Mouse (Mus musculus) neural tube, embryonic 15.5 days (tissue): ENCODE measurements around the gene 1600014C23Rik. TPM values are rescaled to one million over a fixed set of nuclear protein-coding genes. Genes with fewer than 3 reads are reported as not detected.

Experiments
- ATAC-seq: fragments of 200-750 bp; cut with Nextera tagmentation; 2 replicates; pipeline ENCODE4 v1.8.0; 2017; ENCODE audit warnings: mild to moderate bottlenecking, moderate TSS enrichment, moderate library complexity; ENCODE audit not compliant: low FRiP score
- H3K27ac ChIP-seq: fragments of 300-500 bp; sonication (generic); replicated peaks from 2 replicates; pipeline ENCODE4 v1.5.1; 2015; ENCODE audit warnings: mild to moderate bottlenecking, inconsistent platforms
- H3K27me3 ChIP-seq: fragments of 300-500 bp; sonication (generic); replicated peaks from 2 replicates; pipeline ENCODE4 v1.6.1; 2015; ENCODE audit warnings: inconsistent platforms
- H3K36me3 ChIP-seq: fragments of 300-500 bp; sonication (generic); 2 replicates; pipeline ENCODE4 v1.6.1; 2015; ENCODE audit warnings: inconsistent platforms
- H3K4me1 ChIP-seq: fragments of 300-500 bp; sonication (generic); 2 replicates; pipeline ENCODE4 v1.6.1; 2015; ENCODE audit warnings: inconsistent platforms
- H3K4me2 ChIP-seq: fragments of 300-500 bp; sonication (generic); 2 replicates; pipeline ENCODE4 v1.6.1; 2015; ENCODE audit warnings: inconsistent platforms, mild to moderate bottlenecking, moderate library complexity
- H3K4me3 ChIP-seq: fragments of 300-500 bp; sonication (generic); replicated peaks from 2 replicates; pipeline ENCODE4 v1.5.1; 2015; ENCODE audit warnings: mild to moderate bottlenecking, inconsistent platforms
- H3K9ac ChIP-seq: fragments of 300-500 bp; sonication (generic); replicated peaks from 2 replicates; pipeline ENCODE4 v1.6.1; 2015; ENCODE audit warnings: mild to moderate bottlenecking, inconsistent platforms
- H3K9me3 ChIP-seq: fragments of 300-500 bp; sonication (generic); replicated peaks from 2 replicates; pipeline ENCODE4 v1.6.1; 2016; ENCODE audit warnings: inconsistent platforms
- WGBS: fragments of 180-500 bp; shearing (Covaris S2); methylation state at CpG from one replicate; pipeline ENCODE4 v1.1.7; 2015; ENCODE audit warnings: mixed read lengths; 5-methylcytosine and 5-hydroxymethylcytosine counted together
- polyA plus RNA-seq: library from polyadenylated mRNA; unstranded; fragments of >200 nt; fragmentation: Nextera tagmentation; extraction: Ambion mirVana; gene quantifications from 2 replicates; pipeline ENCODE4 v1.2.1, GENCODE M21; 2015

1600014C23Rik gene
- polyA plus RNA-seq, 1 experiment from 2014 or later: not detected

DNA sequence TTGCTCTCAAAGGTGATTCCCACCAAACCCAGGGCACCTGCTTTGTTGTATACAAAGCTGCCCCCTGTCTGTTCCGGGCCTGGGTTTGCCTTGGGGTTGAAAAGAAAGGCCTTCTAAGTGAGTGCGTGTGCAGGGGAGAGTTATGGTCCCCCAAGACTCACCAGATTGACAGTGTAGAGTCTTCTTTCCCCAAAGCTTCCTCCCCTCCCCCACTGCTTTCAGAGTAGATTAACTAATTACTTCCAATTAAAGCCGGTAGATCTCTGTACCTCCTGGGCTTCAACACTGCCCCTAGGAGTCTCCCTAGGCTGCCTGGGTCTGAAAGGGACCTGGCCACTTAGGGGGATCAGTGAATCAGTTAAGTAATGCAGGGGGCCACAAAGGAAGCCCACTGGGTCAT lies 689 bp upstream of the 1600014C23Rik start:
- peaks cover 38% of the 10 kb centered on the region for H3K4me1 ChIP-seq
- H3K4me3 ChIP-seq: peak overlapping the region; percentile 38; the same call in 1 of the 2 replicates
- 12% methylated on average over 3 of the region's 3 CpGs for WGBS
- H3K27ac ChIP-seq: no peak overlapping the region
- no peaks in the 10 kb centered on the region for H3K36me3 ChIP-seq
- no peak for ATAC-seq
- H3K9me3 ChIP-seq: no peaks in the 10 kb centered on the region
- peaks cover 7% of the 10 kb centered on the region; the same call in 1 of the 2 replicates for H3K27me3 ChIP-seq
- peak overlapping the region; percentile 51; the same call in 1 of the 2 replicates for H3K9ac ChIP-seq
- peak overlapping the region; percentile 76 for H3K4me2 ChIP-seq

GRCm38 (mm10) chr17:45733038-45733734 lies 458 bp downstream of the 1600014C23Rik start:
- peak overlapping the region; percentile 51; the same call in 1 of the 2 replicates for H3K9ac ChIP-seq
- WGBS: 62% methylated on average over 19 of the region's 19 CpGs
- H3K36me3 ChIP-seq: no peaks in the 10 kb centered on the region
- no peak for ATAC-seq
- H3K4me1 ChIP-seq: peaks cover 38% of the 10 kb centered on the region
- peaks cover 7% of the 10 kb centered on the region; the same call in 1 of the 2 replicates for H3K27me3 ChIP-seq
- no peaks in the 10 kb centered on the region for H3K9me3 ChIP-seq
- peak overlapping the region; percentile 38 for H3K4me3 ChIP-seq
- H3K27ac ChIP-seq: peak overlapping the region; percentile 51; the same call in 1 of the 2 replicates
- H3K4me2 ChIP-seq: peak overlapping the region; percentile 76

GRCm38 (mm10) chr17:45731172-45731864 lies 2.3 kb downstream of the 1600014C23Rik start:
- Histone ChIP-seq H3K4me2 (no peak overlapping the region), H3K36me3 (no peaks in the 10 kb centered on the region), H3K4me1 (peaks cover 31% of the 10 kb centered on the region), H3K27ac (no peak overlapping the region), H3K9ac (no peak overlapping the region), H3K27me3 (peaks cover 7% of the 10 kb centered on the region; the same call in 1 of the 2 replicates), H3K9me3 (no peaks in the 10 kb centered on the region), H3K4me3 (no peak overlapping the region)
- 28% methylated on average over 9 of the region's 9 CpGs for WGBS
- peak; percentile 11; the same call in 1 of the 2 replicates for ATAC-seq

- Histone ChIP-seq H3K9ac (no peak overlapping the region), H3K4me2 (no peak overlapping the region), H3K27me3 (peaks cover 7% of the 10 kb centered on the region; the same call in 1 of the 2 replicates), H3K36me3 (no peaks in the 10 kb centered on the region), H3K4me3 (no peak overlapping the region), H3K4me1 (peaks cover 25% of the 10 kb centered on the region), H3K27ac (no peak overlapping the region), H3K9me3 (no peaks in the 10 kb centered on the region)
- WGBS: 89% methylated on average over 4 of the region's 4 CpGs
- ATAC-seq: no peak
These were observed 2.9 kb downstream of the 1600014C23Rik start for GRCm38 (mm10) chr17:45730696-45731095.

GRCm38 (mm10) chr17:45729387-45729786 lies 4.3 kb downstream of the 1600014C23Rik start:
- Histone ChIP-seq H3K4me1 (peaks cover 14% of the 10 kb centered on the region), H3K4me3 (no peak overlapping the region), H3K27ac (no peak overlapping the region), H3K27me3 (peaks cover 7% of the 10 kb centered on the region; the same call in 1 of the 2 replicates), H3K4me2 (no peak overlapping the region), H3K9ac (no peak overlapping the region), H3K9me3 (no peaks in the 10 kb centered on the region), H3K36me3 (no peaks in the 10 kb centered on the region)
- ATAC-seq: no peak
- 76% methylated on average over 10 of the region's 10 CpGs for WGBS

- no peak for ATAC-seq
- no peak overlapping the region for H3K4me2 ChIP-seq
These were observed 5.5 kb downstream of the 1600014C23Rik start for GRCm38 (mm10) chr17:45727983-45728723.

GRCm38 (mm10) chr17:45727481-45727880 lies 6.2 kb downstream of the 1600014C23Rik start:
- no peak for ATAC-seq
- Histone ChIP-seq H3K36me3 (no peaks in the 10 kb centered on the region), H3K4me1 (peaks cover 14% of the 10 kb centered on the region), H3K27me3 (peaks cover 7% of the 10 kb centered on the region; the same call in 1 of the 2 replicates), H3K4me2 (no peak overlapping the region), H3K9ac (no peak overlapping the region), H3K4me3 (no peak overlapping the region), H3K27ac (no peak overlapping the region), H3K9me3 (no peaks in the 10 kb centered on the region)
- 90% methylated on average over 2 of the region's 2 CpGs for WGBS

More at GRCm38 (mm10) chr17:45727983-45728723, 5.5 kb downstream of the 1600014C23Rik start:
- Histone ChIP-seq H3K4me3 (no peak overlapping the region), H3K36me3 (no peaks in the 10 kb centered on the region), H3K9ac (no peak overlapping the region), H3K27ac (no peak overlapping the region), H3K4me1 (peaks cover 8% of the 10 kb centered on the region), H3K27me3 (peaks cover 7% of the 10 kb centered on the region; the same call in 1 of the 2 replicates), H3K9me3 (no peaks in the 10 kb centered on the region)
- WGBS: 61% methylated on average over 8 of the region's 8 CpGs

- no peaks in the 10 kb centered on the region for H3K36me3 ChIP-seq
These were observed 7.4 kb downstream of the 1600014C23Rik start for GRCm38 (mm10) chr17:45726249-45726648.

DNA sequence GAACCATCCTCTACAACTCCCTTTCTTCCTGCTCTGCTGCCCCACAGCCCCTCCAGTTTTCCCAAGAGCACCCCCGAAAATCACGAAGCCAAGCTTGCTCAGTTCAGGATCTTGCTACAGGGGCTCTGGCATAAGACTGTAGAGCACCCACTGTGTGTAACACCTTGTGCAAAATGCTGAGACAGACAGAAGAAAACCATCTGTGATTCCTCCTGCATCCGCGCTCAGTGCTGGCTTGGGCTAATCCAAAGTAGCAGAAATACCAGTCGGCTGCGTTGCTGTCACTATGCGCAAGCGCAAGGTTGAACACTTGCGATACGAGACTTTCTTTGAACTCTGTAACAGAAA lies 9.1 kb downstream of the 1600014C23Rik start:
- peak overlapping the region; percentile 63; the same call in 1 of the 2 replicates for H3K4me2 ChIP-seq
- H3K4me3 ChIP-seq: no peak overlapping the region
- 0 out of 2 replicates have a peak overlapping the region, but pooled peaks have one; percentile 76 for H3K9ac ChIP-seq

More at GRCm38 (mm10) chr17:45726249-45726648, 7.4 kb downstream of the 1600014C23Rik start:
- peaks cover 18% of the 10 kb centered on the region for H3K4me1 ChIP-seq
- WGBS: 57% methylated on average over 7 of the region's 7 CpGs
- 0 out of 2 replicates have a peak, but pooled peaks cover under 1% of the 10 kb centered on the region for H3K27me3 ChIP-seq
- H3K9ac ChIP-seq: no peak overlapping the region
- ATAC-seq: no peak
- no peaks in the 10 kb centered on the region for H3K9me3 ChIP-seq
- H3K4me3 ChIP-seq: no peak overlapping the region
- H3K27ac ChIP-seq: no peak overlapping the region
- H3K4me2 ChIP-seq: no peak overlapping the region

DNA sequence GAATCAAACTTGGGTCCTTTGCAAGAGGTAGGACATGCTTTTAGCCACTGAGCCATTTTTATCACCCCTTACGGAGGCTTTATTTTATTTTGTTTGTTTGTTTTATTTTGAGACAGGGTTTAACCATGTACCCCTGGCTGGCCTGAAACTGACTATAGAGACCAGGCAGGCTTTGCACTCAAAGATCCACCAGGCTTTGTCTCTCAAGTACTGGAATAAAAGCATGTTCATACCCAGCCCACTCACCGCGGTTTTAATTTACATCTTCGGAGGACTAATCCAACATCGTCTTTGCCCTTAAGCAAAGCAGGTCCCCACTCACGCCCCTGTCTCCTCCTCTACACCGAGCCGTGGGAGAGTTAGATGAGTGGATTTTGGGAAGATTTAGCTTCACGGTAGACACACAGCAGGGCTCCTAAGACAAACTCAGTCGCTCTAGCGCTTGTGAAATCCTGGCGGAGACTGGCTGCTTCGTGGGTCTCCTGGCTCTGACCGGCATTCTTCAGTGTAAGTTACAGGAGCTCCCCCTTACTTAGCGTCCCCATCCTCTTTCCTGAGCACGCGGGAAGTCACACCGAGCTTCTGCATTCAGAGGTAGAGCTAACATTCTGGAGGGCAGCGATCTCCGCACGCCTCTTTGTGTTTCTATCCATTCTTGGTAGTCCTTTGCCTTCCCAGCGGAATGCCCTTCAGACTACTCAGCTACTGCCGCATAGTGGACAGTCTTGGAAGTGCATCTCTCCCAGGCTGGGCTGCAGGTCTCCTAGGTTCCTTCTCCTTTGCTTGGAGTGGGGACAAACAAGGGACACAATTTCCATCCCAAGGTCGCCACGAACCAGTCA lies 9.7 kb downstream of the 1600014C23Rik start:
- no peaks in the 10 kb centered on the region for H3K27me3 ChIP-seq
- H3K9ac ChIP-seq: peak overlapping the region; percentile 76
- peak; percentile 73 for ATAC-seq
- H3K4me1 ChIP-seq: peaks cover 18% of the 10 kb centered on the region
- peak overlapping the region; percentile 63 for H3K4me2 ChIP-seq
- no peaks in the 10 kb centered on the region for H3K36me3 ChIP-seq
- 3% methylated on average over 25 of the region's 25 CpGs for WGBS
- peak overlapping the region; percentile 53 for H3K4me3 ChIP-seq
- H3K9me3 ChIP-seq: no peaks in the 10 kb centered on the region
- H3K27ac ChIP-seq: peak overlapping the region; percentile 91

More for the DNA sequence above, 9.1 kb downstream of the 1600014C23Rik start:
- Histone ChIP-seq H3K36me3 (no peaks in the 10 kb centered on the region), H3K27me3 (no peaks in the 10 kb centered on the region), H3K4me1 (peaks cover 18% of the 10 kb centered on the region), H3K9me3 (no peaks in the 10 kb centered on the region), H3K27ac (no peak overlapping the region)
- 87% methylated on average over 10 of the region's 10 CpGs for WGBS
- no peak; the same call in 1 of the 2 replicates for ATAC-seq
